Mouse (Mus musculus): ENCODE measurements around the gene Gm5485.

Gm5485 gene

GRCm38 (mm10) chr16:48372461-48372860 is 39.8 kb downstream of the Gm5485 start:
- in situ Hi-C loops (cut with MseI, MboI), result no loop called here

- in situ Hi-C loops (cut with MseI, MboI), result no loop called here
Measured at GRCm38 (mm10) chr16:48368096-48368495, 44.1 kb downstream of the Gm5485 start.

- in situ Hi-C loops (cut with MseI, MboI), result no loop called here
Measured at GRCm38 (mm10) chr16:48366801-48367200, 45.4 kb downstream of the Gm5485 start.

- in situ Hi-C loops (cut with MseI, MboI), result no loop called here
Measured at GRCm38 (mm10) chr16:48360887-48361286, 51.3 kb downstream of the Gm5485 start.

- in situ Hi-C loops (cut with MseI, MboI), result no loop called here
Measured at GRCm38 (mm10) chr16:48356417-48356816, 55.8 kb downstream of the Gm5485 start.

GRCm38 (mm10) chr16:48355716-48356115 is 56.5 kb downstream of the Gm5485 start:
- in situ Hi-C loops (cut with MseI, MboI), result no loop called here
